Mouse (Mus musculus) kidney, postnatal 25 days (tissue): Measurements from ENCODE around the gene Aagab.

Experiments used
- DNase-seq, 2 experiments: peaks; one replicate each; pipeline ENCODE4 v3.0.0; 2021; ENCODE audit warnings: mixed read lengths in 2 of 2

Aagab gene

GRCm38 (mm10) chr9:63648520-63648918 is 46.1 kb downstream of the Aagab start:
- no peak for DNase-seq

GRCm38 (mm10) chr9:63649841-63650545 is 47.5 kb downstream of the Aagab start:
- DNase-seq = peak; percentile 64 to 65

- DNase-seq = peak in 1 of 2 experiments; percentile 44
Measured at GRCm38 (mm10) chr9:63650905-63651304, 48.4 kb downstream of the Aagab start.

- peak; percentile 61 for DNase-seq
Measured at GRCm38 (mm10) chr9:63651594-63651993, 49.1 kb downstream of the Aagab start.

- DNase-seq = peak in 1 of 2 experiments; percentile 49
Measured at GRCm38 (mm10) chr9:63653666-63654065, 51.2 kb downstream of the Aagab start.

DNA sequence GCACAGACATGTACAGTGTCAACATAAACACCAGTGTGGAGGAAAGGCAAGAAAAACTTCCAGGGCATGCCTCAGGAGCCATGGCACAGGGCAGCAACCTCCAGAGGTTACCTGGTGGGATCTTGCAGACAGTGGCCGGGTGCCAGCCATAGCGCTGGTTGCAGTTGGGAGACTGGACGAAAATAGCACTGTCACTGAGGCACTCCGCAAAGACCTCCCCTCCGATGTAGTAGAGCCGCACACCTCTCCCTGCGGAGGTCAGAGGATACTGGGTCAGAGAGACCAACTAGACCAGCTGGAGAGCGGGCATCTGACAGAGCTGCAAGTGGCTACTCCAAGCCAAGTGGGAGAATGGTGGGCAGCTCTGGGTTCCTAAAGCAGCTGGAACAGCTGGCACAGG is 52.1 kb downstream of the Aagab start:
- peak in 1 of 2 experiments; percentile 38 for DNase-seq

GRCm38 (mm10) chr9:63655092-63655491 is 52.6 kb downstream of the Aagab start:
- DNase-seq = peak in 1 of 2 experiments; percentile 51

- DNase-seq = peak; percentile 62 to 69
Measured at GRCm38 (mm10) chr9:63657167-63657566, 54.7 kb downstream of the Aagab start.

- DNase-seq = no peak
Measured at GRCm38 (mm10) chr9:63658436-63658835, 56.0 kb downstream of the Aagab start.

- peak; percentile 62 to 76 for DNase-seq
Measured at GRCm38 (mm10) chr9:63658970-63659371, 56.5 kb downstream of the Aagab start.

DNA sequence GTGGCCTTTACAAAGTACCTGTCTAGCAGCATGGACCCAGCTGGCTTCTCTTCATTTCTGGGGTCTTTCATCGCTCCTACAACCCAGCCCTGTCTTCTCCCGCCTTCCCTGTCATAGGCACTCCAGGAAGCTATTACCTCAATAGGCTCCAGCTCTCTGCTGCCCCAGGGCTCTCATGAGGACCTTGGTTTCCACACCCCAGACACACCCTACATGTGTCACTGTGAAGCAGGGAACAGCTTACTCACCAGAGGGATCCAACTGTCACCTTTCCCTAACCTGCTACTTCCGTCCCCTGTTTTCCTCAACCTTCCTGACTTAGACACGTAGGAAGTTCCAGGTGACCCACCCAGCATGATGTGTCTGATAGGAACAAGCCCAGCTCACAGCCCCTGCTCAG is 57.6 kb downstream of the Aagab start:
- DNase-seq = no peak

- peak; percentile 54 to 79 for DNase-seq
Measured at GRCm38 (mm10) chr9:63660691-63661090, 58.2 kb downstream of the Aagab start.

DNA sequence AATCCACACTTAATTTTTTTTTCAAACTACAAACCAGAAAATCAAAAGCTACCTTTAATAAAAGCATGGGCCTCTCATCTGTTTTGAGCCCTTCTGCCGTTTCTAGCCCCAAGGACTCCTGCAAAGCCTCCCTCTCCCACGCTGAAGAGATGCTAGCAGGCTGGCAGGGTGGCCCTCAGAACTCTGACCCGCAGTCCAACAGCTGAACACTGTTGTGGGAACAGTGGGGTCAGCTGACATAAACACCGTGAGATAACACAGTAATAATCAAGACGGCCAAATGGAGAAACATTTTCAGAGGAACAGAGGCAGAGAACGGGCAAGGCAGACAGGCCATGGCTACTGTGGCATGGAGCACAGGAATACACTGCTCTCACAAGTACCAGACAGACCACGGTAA is 60.3 kb downstream of the Aagab start:
- peak; percentile 66 to 89 for DNase-seq

DNA sequence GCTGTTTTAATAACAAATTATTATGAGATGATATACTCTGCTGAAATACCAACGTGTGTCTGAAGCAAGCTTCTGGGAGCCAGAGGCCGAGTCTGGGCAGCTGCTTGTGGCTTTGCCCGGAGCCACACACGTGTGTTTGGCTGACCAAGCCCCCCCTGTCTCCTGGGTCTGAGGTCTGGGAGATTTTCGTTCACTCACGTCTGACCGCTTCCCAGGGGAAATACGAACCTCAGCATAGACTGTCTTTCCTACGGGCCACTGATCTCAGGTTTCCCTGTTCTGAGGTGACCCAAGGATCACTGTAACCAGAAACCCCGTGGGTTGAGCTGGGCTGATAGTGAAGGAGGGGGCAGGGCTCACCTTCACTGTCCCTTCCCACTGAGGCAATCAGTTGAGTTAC is 60.8 kb downstream of the Aagab start:
- no peak for DNase-seq

DNA sequence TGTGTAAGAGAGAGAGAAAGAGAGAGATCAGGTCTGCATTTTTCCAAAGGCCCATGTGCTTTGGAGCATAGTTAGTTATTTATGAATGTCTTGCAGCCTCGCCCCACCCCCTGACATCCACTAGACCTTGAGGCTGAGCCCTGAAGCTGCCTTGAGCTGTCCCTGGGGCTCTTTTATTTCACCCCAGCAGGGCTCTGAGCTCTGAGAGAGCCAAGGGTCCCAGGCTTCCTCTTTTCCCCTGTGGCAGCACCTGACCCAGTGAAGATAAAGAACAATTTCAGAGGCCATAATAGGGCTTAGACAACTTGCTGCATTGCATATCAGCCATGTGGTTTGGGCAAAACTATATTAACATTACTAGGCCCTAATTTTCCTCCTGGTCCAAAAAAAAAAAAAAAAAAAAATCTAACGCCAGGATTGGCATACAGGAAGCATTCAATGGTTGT is 61.9 kb downstream of the Aagab start:
- peak; percentile 74 to 85 for DNase-seq

DNA sequence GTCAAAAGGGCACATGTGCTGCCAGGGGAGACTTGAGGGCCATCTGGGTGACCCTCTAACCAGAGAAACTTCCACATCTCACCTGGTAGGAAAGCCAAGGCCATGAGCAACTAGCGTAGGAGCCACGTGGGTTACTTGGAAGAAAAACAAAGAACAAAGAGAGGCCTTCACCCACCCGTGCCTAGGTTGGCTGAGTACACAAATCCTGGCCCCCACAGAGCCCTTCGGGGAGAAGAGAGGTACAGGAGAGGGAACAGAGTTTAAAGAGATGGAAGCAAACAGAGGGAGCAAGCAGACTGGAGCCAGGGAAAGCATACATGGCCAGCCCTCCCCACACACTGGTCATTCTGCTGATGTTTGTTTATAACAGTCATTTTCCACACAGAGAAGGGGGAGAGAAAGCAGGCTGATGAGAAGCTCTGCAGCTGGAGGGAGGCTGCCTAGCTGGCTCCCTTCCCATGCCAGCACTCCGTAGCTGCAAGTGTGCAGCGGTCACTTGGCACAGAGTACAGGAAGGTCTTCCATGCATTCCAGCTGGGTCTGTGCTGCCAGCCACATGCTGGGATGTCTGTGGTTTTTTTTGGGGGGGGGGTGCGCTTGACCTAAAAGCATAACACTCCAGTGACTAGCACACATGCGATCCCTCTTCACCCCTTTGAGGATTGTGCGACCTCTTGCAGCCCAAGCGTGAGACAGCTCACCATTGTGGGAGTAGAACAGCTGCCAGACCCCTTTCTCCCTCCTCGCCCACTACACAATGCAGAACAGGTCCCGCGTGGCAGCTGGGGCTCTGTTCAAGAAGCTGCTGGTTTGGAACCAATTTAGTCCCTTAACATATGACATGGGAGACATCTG is 62.6 kb downstream of the Aagab start:
- DNase-seq = peak; percentile 70 to 88

- peak; percentile 57 to 79 for DNase-seq
Measured at GRCm38 (mm10) chr9:63666612-63667372, 64.3 kb downstream of the Aagab start.

GRCm38 (mm10) chr9:63667373-63667724 is 64.9 kb downstream of the Aagab start:
- peak in 1 of 2 experiments; percentile 57 for DNase-seq

GRCm38 (mm10) chr9:63668621-63669020 is 66.2 kb downstream of the Aagab start:
- peak; percentile 66 to 82 for DNase-seq

DNA sequence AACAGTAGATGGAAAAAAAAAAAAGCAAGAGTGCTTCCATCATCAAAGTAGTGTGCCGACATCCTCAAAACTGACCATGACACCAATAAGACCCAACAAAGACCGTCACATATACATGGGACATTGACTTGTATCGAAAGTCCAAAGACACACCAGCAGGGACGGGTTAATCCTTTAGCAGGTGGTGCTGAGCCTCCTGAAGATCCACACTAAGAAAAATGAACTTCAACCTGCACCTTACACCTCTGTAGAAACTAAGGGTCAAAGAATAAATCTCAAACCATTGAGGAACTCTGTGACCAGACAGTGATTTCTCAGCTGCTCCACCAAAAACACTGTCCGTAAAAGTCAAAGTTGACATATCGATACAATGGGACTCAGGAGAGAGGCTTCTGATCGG is 67.4 kb downstream of the Aagab start:
- DNase-seq = no peak

GRCm38 (mm10) chr9:63672797-63673493 is 70.5 kb downstream of the Aagab start:
- no peak for DNase-seq

GRCm38 (mm10) chr9:63673494-63673805 is 71.0 kb downstream of the Aagab start:
- no peak for DNase-seq

- no peak for DNase-seq
Measured at GRCm38 (mm10) chr9:63674613-63675012, 72.2 kb downstream of the Aagab start.
